In genomic region chr6:126284409-126284808, GRCm38 (mm10) we compare ENCODE assay signal across 28 mouse cellular contexts.
DNase-seq lines count a peak whose midpoint lies in the region; ATAC-seq and TF ChIP-seq lines count a peak whose summit lies in the region.
"Had no signal": no experiment of that assay in that cellular context is flagged by ENCODE, and none has a peak within 500 bp of the region (broad histone marks: within the 10 kb centered on the region; RNA-seq: fewer than 3 reads in every experiment).

No protein-coding gene starts in this region.

- peak; percentile 78 for ATAC-seq in hindbrain, postnatal 0 days
- no peak for ATAC-seq in hindbrain, embryonic 12.5 days (ENCODE audit: low FRiP score)
- ATAC-seq in heart, embryonic 11.5 days (replicated peaks; ENCODE audit: insufficient number of reproducible peaks, low FRiP score, low TSS enrichment) = no peak
- ATAC-seq: activated CD4-positive, CD25-positive, alpha-beta regulatory T cell, adult 4 months; forebrain, embryonic 16.5 days; intestine, embryonic 15.5 days; liver, embryonic 12.5 days had no signal

- H3K9me3 ChIP-seq in hindbrain, postnatal 0 days (ENCODE audit: low read length) = no peaks in the 10 kb centered on the region
- no peaks in the 10 kb centered on the region for H3K9me3 ChIP-seq in hindbrain, embryonic 12.5 days (replicated peaks)
- H3K9me3 ChIP-seq in heart, embryonic 11.5 days (replicated peaks; ENCODE audit: control insufficient read depth, low read length) = no peaks in the 10 kb centered on the region
- H3K9me3 ChIP-seq: embryonic facial prominence, embryonic 15.5 days; heart, embryonic 13.5 days; hindbrain, embryonic 13.5 days; intestine, embryonic 15.5 days; limb, embryonic 13.5 days; liver, embryonic 12.5 days; midbrain, embryonic 12.5 days had no signal

- H3K36me3 ChIP-seq in hindbrain, postnatal 0 days (ENCODE audit: insufficient read depth, low read length) = no peaks in the 10 kb centered on the region
- no peaks in the 10 kb centered on the region for H3K36me3 ChIP-seq in hindbrain, embryonic 12.5 days
- no peaks in the 10 kb centered on the region for H3K36me3 ChIP-seq in heart, embryonic 11.5 days (ENCODE audit: control insufficient read depth, insufficient read depth, low read length)
- H3K36me3 ChIP-seq: embryonic facial prominence, embryonic 15.5 days; G1E; heart, embryonic 13.5 days; hindbrain, embryonic 13.5 days; intestine, embryonic 15.5 days; limb, embryonic 13.5 days; liver, embryonic 12.5 days; midbrain, embryonic 12.5 days had no signal

- no peak overlapping the region for H3K4me2 ChIP-seq in hindbrain, postnatal 0 days (ENCODE audit: low read depth, low read length)
- H3K4me2 ChIP-seq in hindbrain, embryonic 12.5 days (replicated peaks) = no peak overlapping the region
- H3K4me2 ChIP-seq in heart, embryonic 11.5 days = no peak overlapping the region
- H3K4me2 ChIP-seq: embryonic facial prominence, embryonic 15.5 days; heart, embryonic 13.5 days; hindbrain, embryonic 13.5 days; intestine, embryonic 15.5 days; limb, embryonic 13.5 days; liver, embryonic 12.5 days; midbrain, embryonic 12.5 days had no signal

- peak; percentile 77 for DNase-seq in hindbrain, postnatal 0 days (ENCODE audit: low spot score)
- DNase-seq in brain, adult 2 months (ENCODE audit: low read depth, low spot score) = peak; percentile 21
- DNase-seq in cerebellum, adult 8-10 months = peak; percentile 12
- DNase-seq in cerebellum, postnatal 36 days = peak; percentile 36 to 50
- DNase-seq in layer of hippocampus, adult 2 months (ENCODE audit: low spot score in 2 of 2) = no peak
- DNase-seq in kidney, postnatal 25 days = no peak
- DNase-seq: adrenal gland, postnatal 10 days; embryo, embryonic 11 days; gastrocnemius, postnatal 25 days; heart, adult 18-20 months; kidney, adult 9 months; kidney, postnatal 14 days; layer of hippocampus, postnatal 36 days; lung, adult 18-20 months; right cerebral cortex, postnatal 25 days; spleen, adult 18-20 months had no signal

- H3K27ac ChIP-seq in hindbrain, postnatal 0 days = no peak overlapping the region
- H3K27ac ChIP-seq in hindbrain, embryonic 12.5 days = no peak overlapping the region
- H3K27ac ChIP-seq in layer of hippocampus, adult 2 months = no peak overlapping the region
- no peak overlapping the region for H3K27ac ChIP-seq in heart, embryonic 11.5 days (ENCODE audit: low read depth, low read length)
- H3K27ac ChIP-seq: embryonic facial prominence, embryonic 15.5 days; heart, embryonic 13.5 days; hindbrain, embryonic 13.5 days; intestine, embryonic 15.5 days; limb, embryonic 13.5 days; liver, embryonic 12.5 days; midbrain, embryonic 12.5 days had no signal

- TF ChIP-seq CTCF in hindbrain, postnatal 0 days (IDR thresholded peaks at IDR 0.05; ENCODE audit: low read depth) = no peak
- no peak for TF ChIP-seq CTCF in layer of hippocampus, adult 2 months (conservative IDR thresholded peaks at IDR 0.05)

- WGBS in hindbrain, postnatal 0 days = 54% methylated on average over 7 of the region's 7 CpGs
- WGBS in hindbrain, embryonic 12.5 days = 66% methylated on average over 7 of the region's 7 CpGs
- WGBS in heart, embryonic 11.5 days (ENCODE audit: insufficient replicate concordance) = 86% methylated on average over 7 of the region's 7 CpGs

- no peaks in the 10 kb centered on the region for H3K27me3 ChIP-seq in hindbrain, postnatal 0 days (ENCODE audit: insufficient read depth, low read length)
- no peaks in the 10 kb centered on the region for H3K27me3 ChIP-seq in hindbrain, embryonic 12.5 days
- H3K27me3 ChIP-seq in heart, embryonic 11.5 days (ENCODE audit: control insufficient read depth, insufficient read depth, low read length) = no peaks in the 10 kb centered on the region
- H3K27me3 ChIP-seq: embryonic facial prominence, embryonic 15.5 days; heart, embryonic 13.5 days; hindbrain, embryonic 13.5 days; intestine, embryonic 15.5 days; limb, embryonic 13.5 days; liver, embryonic 12.5 days; midbrain, embryonic 12.5 days had no signal

- no peaks in the 10 kb centered on the region for H3K4me1 ChIP-seq in hindbrain, postnatal 0 days (ENCODE audit: insufficient read depth, low read length)
- H3K4me1 ChIP-seq in hindbrain, embryonic 12.5 days = no peaks in the 10 kb centered on the region
- no peaks in the 10 kb centered on the region for H3K4me1 ChIP-seq in heart, embryonic 11.5 days (ENCODE audit: control insufficient read depth, insufficient read depth, low read length)
- H3K4me1 ChIP-seq: embryonic facial prominence, embryonic 15.5 days; heart, embryonic 13.5 days; hindbrain, embryonic 13.5 days; intestine, embryonic 15.5 days; limb, embryonic 13.5 days; liver, embryonic 12.5 days; midbrain, embryonic 12.5 days had no signal

- H3K4me3 ChIP-seq in hindbrain, postnatal 0 days (ENCODE audit: low read length) = no peak overlapping the region
- no peak overlapping the region for H3K4me3 ChIP-seq in hindbrain, embryonic 12.5 days
- no peak overlapping the region for H3K4me3 ChIP-seq in layer of hippocampus, adult 2 months
- no peak overlapping the region for H3K4me3 ChIP-seq in heart, embryonic 11.5 days (ENCODE audit: low read depth, low read length)
- H3K4me3 ChIP-seq: embryonic facial prominence, embryonic 15.5 days; heart, embryonic 13.5 days; hindbrain, embryonic 13.5 days; intestine, embryonic 15.5 days; limb, embryonic 13.5 days; liver, embryonic 12.5 days; midbrain, embryonic 12.5 days had no signal

- no peak overlapping the region for H3K9ac ChIP-seq in hindbrain, postnatal 0 days (replicated peaks; ENCODE audit: low read length)
- H3K9ac ChIP-seq in hindbrain, embryonic 12.5 days = no peak overlapping the region
- no peak overlapping the region for H3K9ac ChIP-seq in heart, embryonic 11.5 days (ENCODE audit: low read depth, low read length)
- H3K9ac ChIP-seq: embryonic facial prominence, embryonic 15.5 days; heart, embryonic 13.5 days; hindbrain, embryonic 13.5 days; intestine, embryonic 15.5 days; limb, embryonic 13.5 days; liver, embryonic 12.5 days; midbrain, embryonic 12.5 days had no signal

Comparison
In these comparisons a context has a peak if more than half of its experiments do, and no peak if none do; other contexts are left out.
1. DNase-seq: peak in hindbrain, postnatal 0 days (single experiment), brain, adult 2 months (single experiment), cerebellum, adult 8-10 months (single experiment) and cerebellum, postnatal 36 days (2 of 2); none in layer of hippocampus, adult 2 months (0 of 2) and kidney, postnatal 25 days (0 of 2).